Mouse (Mus musculus) hindbrain, embryonic 10.5 days (tissue): ENCODE measurements around the gene Znrf4. TPM values are rescaled to one million over a fixed set of nuclear protein-coding genes. Genes with fewer than 3 reads are reported as not detected.
A peak's percentile ranks its signal among the peaks of the same experiment; 100 is the strongest.
"Not testable (repeated sequence)": the region's sequence is repeated elsewhere in the genome, so short reads cannot be mapped to it uniquely, and the experiment has no call there.

ENCODE experiments used
- DNase-seq: peaks from one replicate; pipeline ENCODE4 v3.0.0-alpha.2; 2017; ENCODE audit warnings: low spot score
- H3K27ac ChIP-seq: fragments of 300-500 bp; sonication (generic); 2 replicates; pipeline ENCODE4 v1.5.1; 2016; ENCODE audit warnings: mild to moderate bottlenecking, moderate library complexity
- H3K27me3 ChIP-seq: fragments of 300-500 bp; sonication (generic); 2 replicates; pipeline ENCODE4 v1.6.1; 2016; ENCODE audit warnings: mild to moderate bottlenecking; ENCODE audit not compliant: poor library complexity, insufficient read depth, severe bottlenecking
- H3K36me3 ChIP-seq: fragments of 300-500 bp; sonication (generic); 2 replicates; pipeline ENCODE4 v1.6.1; 2016; ENCODE audit warnings: mild to moderate bottlenecking, moderate library complexity
- H3K4me1 ChIP-seq: fragments of 300-500 bp; sonication (generic); replicated peaks from 2 replicates; pipeline ENCODE4 v1.6.1; 2016; ENCODE audit warnings: mild to moderate bottlenecking
- H3K4me3 ChIP-seq: fragments of 300-500 bp; sonication (generic); 2 replicates; pipeline ENCODE4 v1.5.1; 2016; ENCODE audit warnings: mild to moderate bottlenecking, moderate library complexity
- H3K9me3 ChIP-seq: fragments of 300-500 bp; sonication (generic); 2 replicates; pipeline ENCODE4 v1.6.1; 2016; ENCODE audit warnings: mild to moderate bottlenecking, moderate library complexity
- WGBS: fragments of 180-500 bp; shearing (Covaris S2); methylation state at CpG from one replicate; pipeline ENCODE4 v1.1.7; 2016; 5-methylcytosine and 5-hydroxymethylcytosine counted together
- polyA plus RNA-seq: library from polyadenylated mRNA; unstranded; fragments of >200 nt; fragmentation: Nextera tagmentation; extraction: Ambion mirVana; gene quantifications from 2 replicates; pipeline ENCODE4 v1.2.1, GENCODE M21; 2016

Znrf4 gene
- polyA plus RNA-seq, 1 experiment from 2014 or later: not detected

GRCm38 (mm10) chr17:56502526-56502925 is 9.7 kb downstream of the Znrf4 start:
- Histone ChIP-seq H3K4me3 (no peak overlapping the region), H3K27ac (0 out of 2 replicates have a peak overlapping the region, but pooled peaks have one; percentile 36), H3K4me1 (peaks cover 25% of the 10 kb centered on the region), H3K36me3 (no peaks in the 10 kb centered on the region), H3K27me3 (peaks cover 9% of the 10 kb centered on the region; the same call in 1 of the 2 replicates), H3K9me3 (peaks cover 20% of the 10 kb centered on the region)
- 34% methylated on average over 9 of the region's 9 CpGs for WGBS
- DNase-seq: no peak

DNA sequence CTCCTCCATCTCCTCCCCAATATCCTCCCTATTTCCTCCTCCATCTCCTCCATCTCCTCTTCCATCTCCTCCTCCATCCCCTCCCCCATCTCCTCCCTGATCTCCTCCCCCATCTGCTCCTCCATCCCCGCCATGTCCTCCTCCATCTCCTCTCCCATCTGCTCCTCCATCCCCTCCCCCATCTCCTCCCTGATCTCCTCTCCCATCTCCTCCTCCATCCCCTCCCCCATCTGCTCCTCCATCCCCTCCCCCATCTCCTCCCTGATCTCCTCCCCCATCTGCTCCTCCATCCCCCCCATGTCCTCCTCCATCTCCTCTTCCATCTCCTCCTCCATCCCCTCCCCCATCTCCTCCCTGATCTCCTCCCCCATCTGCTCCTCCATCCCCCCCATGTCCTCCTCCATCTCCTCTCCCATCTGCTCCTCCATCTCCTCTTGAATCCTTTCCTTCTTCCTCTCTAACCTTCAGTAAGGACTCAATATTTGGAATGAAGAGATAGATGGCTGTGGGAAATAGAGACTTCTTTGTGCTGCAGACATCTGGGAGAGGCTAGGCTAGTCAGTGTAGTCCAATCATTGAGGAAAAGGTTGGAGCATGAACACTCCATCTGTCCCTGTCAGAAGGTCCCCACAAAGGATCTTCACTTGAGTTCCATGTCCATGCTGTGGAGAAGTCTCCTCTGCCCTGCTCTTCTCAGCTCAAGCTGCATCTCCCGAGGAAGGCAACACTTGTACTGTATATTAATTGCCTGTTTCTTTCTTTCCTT is 10.4 kb downstream of the Znrf4 start:
- DNase-seq, H3K4me3 ChIP-seq, H3K27me3 ChIP-seq, H3K36me3 ChIP-seq: not testable (repeated sequence)
- Histone ChIP-seq H3K4me1 (peaks cover 18% of the 10 kb centered on the region), H3K9me3 (peaks cover 25% of the 10 kb centered on the region), H3K27ac (peak overlapping the region; percentile 36; the same call in 1 of the 2 replicates)
- 66% methylated on average over 2 of the region's 2 CpGs for WGBS

- H3K36me3 ChIP-seq: no peaks in the 10 kb centered on the region
- no peaks in the 10 kb centered on the region for H3K27me3 ChIP-seq
- H3K4me1 ChIP-seq: peaks cover 8% of the 10 kb centered on the region; the same call in 1 of the 2 replicates
- WGBS: 72% methylated on average over 5 of the region's 5 CpGs
- DNase-seq: no peak
- H3K9me3 ChIP-seq: peaks cover 41% of the 10 kb centered on the region
- H3K27ac ChIP-seq: no peak overlapping the region
- H3K4me3 ChIP-seq: no peak overlapping the region
Measured at GRCm38 (mm10) chr17:56499229-56499628, 13.0 kb downstream of the Znrf4 start.

DNA sequence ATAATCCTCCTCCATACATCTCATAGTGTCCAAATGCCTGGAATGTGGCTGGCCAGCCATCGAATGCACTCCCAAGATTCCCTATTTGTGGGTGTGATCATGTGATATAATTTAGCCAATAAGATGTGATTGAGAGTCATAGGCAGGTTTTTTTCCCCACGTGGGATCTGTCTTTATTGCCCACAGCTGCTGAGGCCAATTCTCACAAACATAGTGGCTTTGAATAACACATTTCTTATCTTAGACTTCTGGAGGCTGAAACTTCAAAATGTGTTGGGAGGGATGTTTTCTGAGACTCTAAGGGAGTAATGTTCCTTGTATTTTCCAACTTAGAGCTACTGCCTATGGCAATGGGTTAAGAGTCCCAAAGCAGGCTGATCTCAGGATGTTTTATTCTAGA is 17.8 kb downstream of the Znrf4 start:
- WGBS: 62% methylated on average over 2 of the region's 2 CpGs
- Histone ChIP-seq H3K4me1 (no peaks in the 10 kb centered on the region; the same call in 1 of the 2 replicates), H3K9me3 (peaks cover 75% of the 10 kb centered on the region), H3K4me3 (no peak overlapping the region), H3K36me3 (no peaks in the 10 kb centered on the region), H3K27me3 (no peaks in the 10 kb centered on the region), H3K27ac (no peak overlapping the region)
- no peak for DNase-seq

DNA sequence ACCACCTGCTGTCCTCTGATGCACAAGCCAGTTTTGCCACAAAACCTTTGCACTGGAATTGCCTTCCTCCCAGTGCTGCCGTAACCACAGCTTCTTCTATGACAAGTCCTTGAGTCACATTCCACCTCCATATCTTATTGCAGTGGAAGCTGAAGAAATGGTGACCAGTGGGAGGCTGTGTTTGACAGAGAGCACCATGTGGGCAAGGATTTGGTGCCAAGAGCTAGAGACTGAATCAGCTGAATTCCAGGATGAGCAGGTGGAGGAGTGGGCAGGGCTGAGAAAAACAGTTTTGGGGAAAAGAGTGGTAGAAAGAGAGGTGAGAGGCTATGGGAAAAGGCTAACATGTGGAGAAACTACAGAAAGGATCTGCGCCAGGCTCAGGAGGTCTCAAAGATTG is 18.4 kb downstream of the Znrf4 start:
- Histone ChIP-seq H3K4me3 (no peak overlapping the region), H3K27me3 (no peaks in the 10 kb centered on the region), H3K27ac (no peak overlapping the region), H3K36me3 (no peaks in the 10 kb centered on the region), H3K9me3 (peaks cover 72% of the 10 kb centered on the region), H3K4me1 (peaks cover 6% of the 10 kb centered on the region)
- 96% methylated on average over 2 of the region's 2 CpGs for WGBS
- no peak for DNase-seq

DNA sequence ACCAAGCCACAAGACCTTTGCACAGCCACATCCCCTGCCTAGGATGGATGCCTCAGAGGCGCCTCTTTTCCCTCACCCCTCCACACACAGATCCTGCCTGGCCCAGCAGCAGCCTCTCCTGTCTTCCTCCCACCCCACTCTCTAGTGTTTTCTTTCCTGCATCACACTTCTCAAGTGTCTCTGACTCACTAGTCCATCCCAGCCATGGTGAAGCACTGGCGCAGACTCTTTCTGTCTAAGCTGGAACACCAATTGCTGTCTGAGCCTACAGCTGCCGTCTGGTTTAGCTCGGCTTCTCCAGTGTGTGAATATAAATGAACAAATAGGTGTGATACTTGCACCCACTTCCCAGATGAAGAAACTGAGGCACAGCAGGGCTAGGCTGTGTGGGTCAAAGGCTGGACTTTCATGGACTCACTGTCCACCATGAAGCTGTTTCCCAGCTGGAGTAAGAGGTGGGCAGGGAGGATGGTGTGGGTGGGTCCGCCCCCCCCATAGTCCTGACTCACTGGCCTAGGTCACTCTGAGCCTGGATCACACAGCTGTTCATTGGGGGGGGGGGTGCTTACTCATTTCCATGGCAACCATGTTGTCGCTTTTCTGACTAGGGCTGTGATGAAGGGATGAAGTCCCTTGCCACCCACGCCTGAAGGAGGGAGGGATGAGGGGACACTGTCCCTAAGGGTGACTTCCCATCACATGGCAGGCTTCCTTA is 21.6 kb downstream of the Znrf4 start:
- Histone ChIP-seq H3K36me3 (no peaks in the 10 kb centered on the region), H3K27ac (peak overlapping the region; percentile 37), H3K4me1 (peaks cover 33% of the 10 kb centered on the region), H3K9me3 (peaks cover 51% of the 10 kb centered on the region), H3K27me3 (no peaks in the 10 kb centered on the region), H3K4me3 (no peak overlapping the region)
- 83% methylated on average over 7 of the region's 7 CpGs for whole genome bisulfite sequencing
- no peak for DNase-seq

DNA sequence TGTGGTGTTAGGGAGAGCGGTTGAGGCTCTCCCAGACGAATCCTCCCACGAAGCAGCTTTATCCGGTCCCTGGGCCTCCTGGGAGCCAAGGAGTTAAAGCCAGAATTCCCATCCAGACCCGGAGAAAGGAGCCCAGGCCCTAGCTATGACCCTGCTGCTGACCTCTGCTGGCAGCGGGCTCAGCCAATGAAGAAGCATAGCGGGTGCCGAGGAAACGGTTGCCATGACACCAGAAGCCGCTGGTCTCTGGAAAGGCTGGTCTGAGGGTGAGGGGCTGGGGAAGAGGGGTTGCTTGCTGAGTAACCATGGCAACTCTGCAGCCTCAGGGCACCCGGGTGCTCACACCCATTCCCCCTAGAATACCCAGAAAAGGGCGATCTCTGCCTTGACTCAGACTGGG is 24.2 kb downstream of the Znrf4 start:
- Histone ChIP-seq H3K9me3 (peaks cover 27% of the 10 kb centered on the region), H3K27ac (peak overlapping the region; percentile 88), H3K4me1 (peaks cover 47% of the 10 kb centered on the region), H3K36me3 (no peaks in the 10 kb centered on the region), H3K27me3 (no peaks in the 10 kb centered on the region), H3K4me3 (peak overlapping the region; percentile 29)
- 7% methylated on average over 12 of the region's 12 CpGs for WGBS
- peak; percentile 92 for DNase-seq

- Histone ChIP-seq H3K27me3 (peaks cover 4% of the 10 kb centered on the region; the same call in 1 of the 2 replicates), H3K27ac (peak overlapping the region; percentile 88), H3K36me3 (no peaks in the 10 kb centered on the region), H3K4me1 (peaks cover 47% of the 10 kb centered on the region), H3K9me3 (peaks cover 22% of the 10 kb centered on the region), H3K4me3 (peak overlapping the region; percentile 29)
- 4% methylated on average over 11 of the region's 16 CpGs for WGBS
- peak; percentile 77 for DNase-seq
Measured at GRCm38 (mm10) chr17:56487441-56487888, 24.8 kb downstream of the Znrf4 start.

GRCm38 (mm10) chr17:56485926-56486325 is 26.3 kb downstream of the Znrf4 start:
- Histone ChIP-seq H3K27ac (0 out of 2 replicates have a peak overlapping the region, but pooled peaks have one; percentile 88), H3K36me3 (no peaks in the 10 kb centered on the region), H3K4me3 (no peak overlapping the region), H3K9me3 (peaks cover 8% of the 10 kb centered on the region), H3K27me3 (peaks cover 8% of the 10 kb centered on the region; the same call in 1 of the 2 replicates), H3K4me1 (peaks cover 50% of the 10 kb centered on the region)
- 95% methylated on average over 9 of the region's 9 CpGs for WGBS
- no peak for DNase-seq

- H3K27ac ChIP-seq: peak overlapping the region; percentile 18; the same call in 1 of the 2 replicates
- H3K36me3 ChIP-seq: no peaks in the 10 kb centered on the region
- peaks cover 8% of the 10 kb centered on the region; the same call in 1 of the 2 replicates for H3K27me3 ChIP-seq
- no peak for DNase-seq
- peaks cover 50% of the 10 kb centered on the region for H3K4me1 ChIP-seq
- WGBS: 72% methylated on average over 9 of the region's 9 CpGs
- H3K4me3 ChIP-seq: no peak overlapping the region
- no peaks in the 10 kb centered on the region for H3K9me3 ChIP-seq
Measured at GRCm38 (mm10) chr17:56485118-56485517, 27.1 kb downstream of the Znrf4 start.

DNA sequence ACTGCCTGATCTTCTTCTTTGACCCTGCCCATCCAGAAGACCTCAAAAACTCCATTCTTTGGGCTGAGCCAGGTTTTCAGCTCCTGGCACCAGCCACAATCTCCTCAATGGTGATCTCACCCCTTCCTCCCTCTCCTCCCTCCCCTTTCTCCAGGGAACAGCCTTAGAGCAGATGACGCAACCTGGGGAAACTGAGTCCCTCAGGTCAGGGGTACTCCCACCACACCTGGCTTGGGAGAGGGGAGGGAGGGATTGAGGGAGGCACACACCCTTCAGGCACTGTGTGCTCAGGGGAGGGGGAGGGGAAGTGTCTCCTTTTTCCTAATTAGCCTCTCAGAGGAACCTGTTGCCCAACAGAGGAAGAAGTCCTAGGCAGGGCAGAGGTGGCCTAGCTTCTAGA is 29.6 kb downstream of the Znrf4 start:
- Histone ChIP-seq H3K4me3 (no peak overlapping the region), H3K4me1 (peaks cover 48% of the 10 kb centered on the region), H3K27me3 (peaks cover 22% of the 10 kb centered on the region), H3K27ac (no peak overlapping the region), H3K36me3 (no peaks in the 10 kb centered on the region), H3K9me3 (no peaks in the 10 kb centered on the region)
- WGBS: 79% methylated on average over 1 of the region's 1 CpGs
- DNase-seq: no peak

- Histone ChIP-seq H3K4me1 (peaks cover 42% of the 10 kb centered on the region), H3K4me3 (no peak overlapping the region), H3K27ac (no peak overlapping the region), H3K9me3 (peaks cover 6% of the 10 kb centered on the region; the same call in 1 of the 2 replicates), H3K27me3 (peaks cover 50% of the 10 kb centered on the region), H3K36me3 (no peaks in the 10 kb centered on the region)
- peak; percentile 80 for DNase-seq
- 18% methylated on average over 6 of the region's 6 CpGs for WGBS
Measured at GRCm38 (mm10) chr17:56479358-56479757, 32.9 kb downstream of the Znrf4 start.

GRCm38 (mm10) chr17:56478191-56478611 is 34.0 kb downstream of the Znrf4 start:
- peaks cover 6% of the 10 kb centered on the region; the same call in 1 of the 2 replicates for H3K9me3 ChIP-seq
- WGBS: 68% methylated on average over 11 of the region's 11 CpGs
- peaks cover 49% of the 10 kb centered on the region for H3K4me1 ChIP-seq
- H3K27ac ChIP-seq: no peak overlapping the region
- H3K4me3 ChIP-seq: no peak overlapping the region
- no peak for DNase-seq
- peaks cover 62% of the 10 kb centered on the region for H3K27me3 ChIP-seq
- no peaks in the 10 kb centered on the region for H3K36me3 ChIP-seq
